Mouse (Mus musculus) stomach, embryonic 16.5 days (tissue): ENCODE data around the gene Atp2a3. TPM values are rescaled to one million over a fixed set of nuclear protein-coding genes. Genes with fewer than 3 reads are reported as not detected.

Experiments used
- ATAC-seq: fragments of 200-750 bp; cut with Nextera tagmentation; 2 replicates; pipeline ENCODE4 v1.8.0; 2017; ENCODE audit warnings: moderate number of reproducible peaks, moderate TSS enrichment; ENCODE audit not compliant: insufficient read depth, low FRiP score
- H3K27ac ChIP-seq: fragments of 300-500 bp; sonication (generic); 2 replicates; pipeline ENCODE4 v1.5.1; 2014; ENCODE audit warnings: low read length
- H3K27me3 ChIP-seq: fragments of 300-500 bp; sonication (generic); 2 replicates; pipeline ENCODE4 v1.6.1; 2014; ENCODE audit warnings: low read length, control low read depth, mixed read lengths; ENCODE audit not compliant: control insufficient read depth, insufficient read depth
- H3K36me3 ChIP-seq: fragments of 300-500 bp; sonication (generic); 2 replicates; pipeline ENCODE4 v1.6.1; 2014; ENCODE audit warnings: low read length; ENCODE audit not compliant: control insufficient read depth, insufficient read depth
- H3K4me1 ChIP-seq: fragments of 300-500 bp; sonication (generic); 2 replicates; pipeline ENCODE4 v1.6.1; 2014; ENCODE audit warnings: low read length, control low read depth, mixed read lengths; ENCODE audit not compliant: control insufficient read depth, insufficient read depth
- H3K4me2 ChIP-seq: fragments of 300-500 bp; sonication (generic); 2 replicates; pipeline ENCODE4 v1.6.1; 2014; ENCODE audit warnings: low read depth, low read length, mixed read lengths
- H3K4me3 ChIP-seq: fragments of 300-500 bp; sonication (generic); replicated peaks from 2 replicates; pipeline ENCODE4 v1.5.1; 2014; ENCODE audit warnings: mild to moderate bottlenecking, low read length
- H3K9ac ChIP-seq: fragments of 300-500 bp; sonication (generic); 2 replicates; pipeline ENCODE4 v1.6.1; 2014; ENCODE audit warnings: low read length
- H3K9me3 ChIP-seq: fragments of 300-500 bp; sonication (generic); replicated peaks from 2 replicates; pipeline ENCODE4 v1.6.1; 2016; ENCODE audit warnings: low read length, control low read depth; ENCODE audit not compliant: control insufficient read depth
- WGBS: fragments of 180-500 bp; shearing (Covaris S2); extraction: QIAGEN DNeasy Blood & Tissue Kit; methylation state at CpG from one replicate; pipeline ENCODE4 v1.1.7; 2014; 5-methylcytosine and 5-hydroxymethylcytosine counted together
- polyA plus RNA-seq: library from polyadenylated mRNA; unstranded; fragments of >200 nt; fragmentation: Nextera tagmentation; extraction: Ambion mirVana; gene quantifications from 2 replicates; pipeline ENCODE4 v1.2.1, GENCODE M21; 2015

Gene Atp2a3
- polyA plus RNA-seq, 1 experiment from 2014 or later: 23.9 TPM

GRCm38 (mm10) chr11:73019147-73019795 is 58.3 kb downstream of the Atp2a3 start:
- H3K36me3 ChIP-seq: no peaks in the 10 kb centered on the region
- H3K9me3 ChIP-seq: no peaks in the 10 kb centered on the region
- peak overlapping the region; percentile 96 for H3K4me2 ChIP-seq
- peaks cover 7% of the 10 kb centered on the region for H3K27me3 ChIP-seq
- under 1% methylated on average over 46 of the region's 46 CpGs for WGBS
- H3K4me1 ChIP-seq: peaks cover 37% of the 10 kb centered on the region
- ATAC-seq: peak; percentile 2; the same call in 1 of the 2 replicates
- H3K27ac ChIP-seq: no peak overlapping the region
- H3K9ac ChIP-seq: peak overlapping the region; percentile 75
- peak overlapping the region; percentile 65 for H3K4me3 ChIP-seq

- no peak for ATAC-seq
- Histone ChIP-seq H3K27me3 (peaks cover 7% of the 10 kb centered on the region), H3K4me3 (no peak overlapping the region), H3K4me2 (no peak overlapping the region), H3K9me3 (no peaks in the 10 kb centered on the region), H3K4me1 (peaks cover 31% of the 10 kb centered on the region), H3K9ac (0 out of 2 replicates have a peak overlapping the region, but pooled peaks have one; percentile 20), H3K36me3 (no peaks in the 10 kb centered on the region), H3K27ac (no peak overlapping the region)
- 61% methylated on average over 7 of the region's 7 CpGs for WGBS
Measured at GRCm38 (mm10) chr11:73020953-73021800, 60.2 kb downstream of the Atp2a3 start.

- Histone ChIP-seq H3K27ac (peak overlapping the region; percentile 56), H3K9ac (no peak overlapping the region), H3K4me3 (no peak overlapping the region), H3K36me3 (no peaks in the 10 kb centered on the region), H3K4me1 (peaks cover 30% of the 10 kb centered on the region), H3K27me3 (peaks cover 5% of the 10 kb centered on the region; the same call in 1 of the 2 replicates), H3K9me3 (no peaks in the 10 kb centered on the region), H3K4me2 (no peak overlapping the region)
- 48% methylated on average over 9 of the region's 9 CpGs for WGBS
- ATAC-seq: peak; percentile 15; the same call in 1 of the 2 replicates
Measured at GRCm38 (mm10) chr11:73023099-73023498, 62.1 kb downstream of the Atp2a3 start.

- Histone ChIP-seq H3K36me3 (no peaks in the 10 kb centered on the region), H3K4me2 (no peak overlapping the region), H3K27ac (peak overlapping the region; percentile 56), H3K27me3 (peaks cover 5% of the 10 kb centered on the region; the same call in 1 of the 2 replicates), H3K4me1 (peaks cover 30% of the 10 kb centered on the region), H3K9me3 (no peaks in the 10 kb centered on the region), H3K4me3 (no peak overlapping the region), H3K9ac (peak overlapping the region; percentile 21; the same call in 1 of the 2 replicates)
- 29% methylated on average over 4 of the region's 4 CpGs for whole genome bisulfite sequencing
- ATAC-seq: no peak
Measured at GRCm38 (mm10) chr11:73023827-73024226, 62.9 kb downstream of the Atp2a3 start.

- H3K4me3 ChIP-seq: no peak overlapping the region
- WGBS: 53% methylated on average over 7 of the region's 7 CpGs
- peaks cover 5% of the 10 kb centered on the region; the same call in 1 of the 2 replicates for H3K27me3 ChIP-seq
- peak overlapping the region; percentile 56; the same call in 1 of the 2 replicates for H3K27ac ChIP-seq
- no peaks in the 10 kb centered on the region for H3K36me3 ChIP-seq
- peaks cover 30% of the 10 kb centered on the region for H3K4me1 ChIP-seq
- H3K4me2 ChIP-seq: no peak overlapping the region
- no peaks in the 10 kb centered on the region for H3K9me3 ChIP-seq
- ATAC-seq: peak; percentile 19
- H3K9ac ChIP-seq: peak overlapping the region; percentile 21; the same call in 1 of the 2 replicates
Measured at GRCm38 (mm10) chr11:73024236-73024904, 63.4 kb downstream of the Atp2a3 start.

GRCm38 (mm10) chr11:73026961-73027360 is 66.0 kb downstream of the Atp2a3 start:
- H3K4me3 ChIP-seq: no peak overlapping the region
- no peaks in the 10 kb centered on the region for H3K36me3 ChIP-seq
- H3K4me2 ChIP-seq: no peak overlapping the region
- no peak for ATAC-seq
- peaks cover 33% of the 10 kb centered on the region for H3K4me1 ChIP-seq
- H3K9me3 ChIP-seq: no peaks in the 10 kb centered on the region
- peak overlapping the region; percentile 11; the same call in 1 of the 2 replicates for H3K27ac ChIP-seq
- H3K9ac ChIP-seq: peak overlapping the region; percentile 29; the same call in 1 of the 2 replicates
- 49% methylated on average over 8 of the region's 8 CpGs for WGBS
- H3K27me3 ChIP-seq: no peaks in the 10 kb centered on the region

- H3K9me3 ChIP-seq: no peaks in the 10 kb centered on the region
- WGBS: 21% methylated on average over 20 of the region's 20 CpGs
- H3K36me3 ChIP-seq: no peaks in the 10 kb centered on the region
- H3K4me2 ChIP-seq: peak overlapping the region; percentile 72
- ATAC-seq: peak; percentile 94
- H3K4me3 ChIP-seq: peak overlapping the region; percentile 39
- H3K27me3 ChIP-seq: no peaks in the 10 kb centered on the region
- peaks cover 7% of the 10 kb centered on the region for H3K4me1 ChIP-seq
- H3K9ac ChIP-seq: peak overlapping the region; percentile 70
- H3K27ac ChIP-seq: peak overlapping the region; percentile 73
Measured at GRCm38 (mm10) chr11:73030821-73031498, 70.0 kb downstream of the Atp2a3 start.

GRCm38 (mm10) chr11:73031536-73031935 is 70.6 kb downstream of the Atp2a3 start:
- Histone ChIP-seq H3K4me3 (no peak overlapping the region), H3K9ac (peak overlapping the region; percentile 56), H3K27me3 (no peaks in the 10 kb centered on the region), H3K4me1 (peaks cover 7% of the 10 kb centered on the region), H3K27ac (peak overlapping the region; percentile 63), H3K4me2 (no peak overlapping the region), H3K36me3 (no peaks in the 10 kb centered on the region), H3K9me3 (no peaks in the 10 kb centered on the region)
- no peak for ATAC-seq
- WGBS: 71% methylated on average over 5 of the region's 5 CpGs
